Mouse (Mus musculus): ENCODE data around the gene Opn5.

Gene Opn5

DNA sequence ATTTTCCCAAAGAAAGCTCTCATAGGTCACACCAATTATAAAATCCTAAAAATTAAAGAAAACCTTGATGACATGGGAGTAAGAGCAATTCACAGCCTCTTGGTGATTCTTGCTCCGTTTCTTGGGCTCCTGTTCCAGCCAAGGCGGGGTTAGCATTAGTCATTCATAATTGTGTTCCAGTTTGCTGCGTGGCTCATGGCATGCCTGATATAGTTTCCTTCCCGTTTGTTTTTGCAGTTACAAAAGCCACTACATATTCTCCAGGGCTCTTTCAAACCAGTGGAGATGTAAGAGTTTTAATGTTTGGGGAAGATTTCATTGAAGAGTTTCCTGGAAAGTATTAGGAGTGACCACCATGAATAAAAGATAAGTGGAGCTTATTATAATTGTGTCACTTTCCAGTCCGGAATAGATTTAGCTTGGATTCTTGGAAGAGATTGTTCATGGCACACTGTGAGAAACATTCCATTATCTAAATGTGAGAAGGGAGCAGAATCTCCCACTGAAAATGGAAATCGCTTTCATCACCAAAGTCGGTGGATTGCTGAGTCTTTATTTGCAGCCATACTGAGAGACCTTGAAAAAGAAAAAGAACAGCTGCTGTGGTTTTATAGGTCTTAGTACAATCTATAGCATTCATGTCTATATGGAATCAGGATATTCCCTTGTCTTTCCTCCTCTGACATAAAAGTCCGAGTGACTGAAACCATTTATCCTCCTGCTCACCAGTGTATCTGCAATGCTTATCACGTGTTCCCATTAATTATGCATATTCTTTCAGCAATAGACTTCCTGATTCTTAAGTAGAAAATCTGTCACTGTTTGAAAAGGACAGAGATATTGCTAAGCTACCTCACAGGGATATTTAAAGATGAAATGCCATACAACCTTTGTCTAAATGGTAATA lies 101.6 kb downstream of the Opn5 start:
- peaks cover 5% of the 10 kb centered on the region; the same call in 1 of the 2 replicates for H3K4me1 ChIP-seq (replicated peaks; ENCODE audit: low read depth, low read length)
- H3K27me3 ChIP-seq (ENCODE audit: insufficient read depth, low read length), result no peaks in the 10 kb centered on the region

More for the DNA sequence above, 101.6 kb downstream of the Opn5 start:
- no peaks in the 10 kb centered on the region for H3K36me3 ChIP-seq (ENCODE audit: insufficient read depth, low read length)
- no peak for TF ChIP-seq POU5F1 (IDR thresholded peaks at IDR 0.05; ENCODE audit: borderline replicate concordance, low read length)
- TF ChIP-seq NANOG (IDR thresholded peaks at IDR 0.05; ENCODE audit: borderline replicate concordance, low read length), result no peak
- TF ChIP-seq CTCF (conservative IDR thresholded peaks at IDR 0.05; ENCODE audit: low read length), result no peak
- no peak overlapping the region for H3K4me3 ChIP-seq (replicated peaks; ENCODE audit: low read length)
- no peaks in the 10 kb centered on the region for H3K9me3 ChIP-seq (ENCODE audit: low read length)

Data from E14TG2a.4 (cell line).